29 mouse cellular contexts compared by ENCODE assay signal in genomic region chrX:145430836-145431570, GRCm38 (mm10).
DNase-seq lines count a peak whose midpoint lies in the region; ATAC-seq and TF ChIP-seq lines count a peak whose summit lies in the region.
"Had no signal": no experiment of that assay in that cellular context is flagged by ENCODE, and none has a peak within 500 bp of the region (broad histone marks: within the 10 kb centered on the region; RNA-seq: fewer than 3 reads in every experiment).

No protein-coding gene starts in this region.

- no peak for ATAC-seq in embryonic facial prominence, embryonic 11.5 days (replicated peaks; ENCODE audit: insufficient number of reproducible peaks, low FRiP score, low TSS enrichment, low read depth)
- peak; percentile 75; the same call in 1 of the 2 replicates for ATAC-seq in kidney, embryonic 16.5 days (ENCODE audit: low FRiP score, low TSS enrichment)
- ATAC-seq: CD4-positive, CD25-positive, alpha-beta regulatory T cell, adult 4 months; forebrain, embryonic 15.5 days; inflammation-experienced regulatory T-cells, adult 6 months had no signal

- intact Hi-C loops in gastrocnemius, adult 2 months (cut with DNase I) = no loop called here
- intact Hi-C loops in left cerebral cortex, postnatal 14 days (cut with DNase I) = no loop called here

- no peaks in the 10 kb centered on the region for H3K9me3 ChIP-seq in embryonic facial prominence, embryonic 11.5 days (replicated peaks; ENCODE audit: control insufficient read depth, low read length)
- H3K9me3 ChIP-seq in embryonic facial prominence, embryonic 10.5 days = no peaks in the 10 kb centered on the region
- H3K9me3 ChIP-seq in kidney, embryonic 16.5 days (ENCODE audit: low read length) = no peaks in the 10 kb centered on the region
- H3K9me3 ChIP-seq: forebrain, embryonic 15.5 days; hindbrain, embryonic 10.5 days; hindbrain, embryonic 15.5 days; limb, embryonic 13.5 days; lung, embryonic 15.5 days; neural tube, embryonic 13.5 days had no signal

- WGBS in embryonic facial prominence, embryonic 11.5 days = 57% methylated on average over 5 of the region's 5 CpGs
- 73% methylated on average over 5 of the region's 5 CpGs for WGBS in embryonic facial prominence, embryonic 10.5 days
- 56% methylated on average over 5 of the region's 5 CpGs for WGBS in kidney, embryonic 16.5 days

- peak; percentile 55 for DNase-seq in embryonic facial prominence, embryonic 11.5 days (ENCODE audit: low spot score)
- no peak for DNase-seq in embryonic facial prominence, embryonic 10.5 days (ENCODE audit: low spot score)
- DNase-seq in kidney, postnatal 36 days = no peak
- no peak for DNase-seq in gastrocnemius, adult 2 months
- no peak for DNase-seq in left cerebral cortex, postnatal 14 days (ENCODE audit: low spot score in 2 of 2)
- DNase-seq: adrenal gland, adult 2 months; adrenal gland, postnatal 36 days; cerebellum, adult 18-20 months; cerebellum, postnatal 10 days; heart, postnatal 14 days; kidney, adult 8-10 months; right cerebral cortex, postnatal 4 days; thymus, adult 18-20 months; thymus, postnatal 25 days had no signal

- TF ChIP-seq POLR2A in embryonic fibroblast, embryonic 13.5 days (IDR thresholded peaks at IDR 0.05; ENCODE audit: low read depth, low read length) = no peak

- H3K27ac ChIP-seq in embryonic facial prominence, embryonic 11.5 days (replicated peaks; ENCODE audit: low read depth, low read length) = no peak overlapping the region
- H3K27ac ChIP-seq in embryonic facial prominence, embryonic 10.5 days (replicated peaks) = no peak overlapping the region
- H3K27ac ChIP-seq in kidney, embryonic 16.5 days (ENCODE audit: low read length) = no peak overlapping the region
- H3K27ac ChIP-seq in embryonic fibroblast, embryonic 13.5 days (ENCODE audit: insufficient read depth, low read length) = peak overlapping the region; percentile 18; the same call in 1 of the 2 replicates
- no peak overlapping the region for H3K27ac ChIP-seq in gastrocnemius, adult 2 months
- H3K27ac ChIP-seq: forebrain, embryonic 15.5 days; hindbrain, embryonic 10.5 days; hindbrain, embryonic 15.5 days; layer of hippocampus, adult 2 months; left cerebral cortex, adult 2 months; limb, embryonic 13.5 days; lung, embryonic 15.5 days; neural tube, embryonic 13.5 days; stomach, postnatal 0 days had no signal

- no peaks in the 10 kb centered on the region for H3K27me3 ChIP-seq in embryonic facial prominence, embryonic 11.5 days (ENCODE audit: control insufficient read depth, insufficient read depth, low read length)
- peaks cover 36% of the 10 kb centered on the region for H3K27me3 ChIP-seq in embryonic facial prominence, embryonic 10.5 days (replicated peaks; ENCODE audit: low read depth, poor library complexity, severe bottlenecking)
- no peaks in the 10 kb centered on the region; the same call in 1 of the 2 replicates for H3K27me3 ChIP-seq in kidney, embryonic 16.5 days (ENCODE audit: insufficient read depth, low read length)
- H3K27me3 ChIP-seq: forebrain, embryonic 15.5 days; hindbrain, embryonic 15.5 days; limb, embryonic 13.5 days; lung, embryonic 15.5 days; neural tube, embryonic 13.5 days had no signal

- H3K36me3 ChIP-seq in embryonic facial prominence, embryonic 11.5 days (replicated peaks; ENCODE audit: control insufficient read depth, insufficient read depth, low read depth, low read length) = no peaks in the 10 kb centered on the region
- H3K36me3 ChIP-seq in embryonic facial prominence, embryonic 10.5 days (replicated peaks) = no peaks in the 10 kb centered on the region
- H3K36me3 ChIP-seq in kidney, embryonic 16.5 days (ENCODE audit: insufficient read depth, low read length) = no peaks in the 10 kb centered on the region
- H3K36me3 ChIP-seq: forebrain, embryonic 15.5 days; hindbrain, embryonic 10.5 days; hindbrain, embryonic 15.5 days; limb, embryonic 13.5 days; lung, embryonic 15.5 days; neural tube, embryonic 13.5 days had no signal

- no peaks in the 10 kb centered on the region for H3K4me1 ChIP-seq in embryonic facial prominence, embryonic 11.5 days (ENCODE audit: control insufficient read depth, insufficient read depth, low read length)
- no peaks in the 10 kb centered on the region for H3K4me1 ChIP-seq in embryonic facial prominence, embryonic 10.5 days
- H3K4me1 ChIP-seq in kidney, embryonic 16.5 days (ENCODE audit: insufficient read depth, low read length) = no peaks in the 10 kb centered on the region
- H3K4me1 ChIP-seq in embryonic fibroblast, embryonic 13.5 days (ENCODE audit: control insufficient read depth, insufficient read depth, low read length) = 0 out of 2 replicates have a peak, but pooled peaks cover 2% of the 10 kb centered on the region
- H3K4me1 ChIP-seq: forebrain, embryonic 15.5 days; hindbrain, embryonic 10.5 days; hindbrain, embryonic 15.5 days; limb, embryonic 13.5 days; lung, embryonic 15.5 days; neural tube, embryonic 13.5 days had no signal

- no peak for TF ChIP-seq CTCF in embryonic fibroblast, embryonic 13.5 days (IDR thresholded peaks at IDR 0.05; ENCODE audit: borderline replicate concordance, insufficient read depth, low read length)
- no peak for TF ChIP-seq CTCF in gastrocnemius, adult 2 months (IDR thresholded peaks at IDR 0.05)

- H3K9ac ChIP-seq in embryonic facial prominence, embryonic 11.5 days (replicated peaks; ENCODE audit: low read length) = no peak overlapping the region
- H3K9ac ChIP-seq in kidney, embryonic 16.5 days (replicated peaks; ENCODE audit: low read length) = no peak overlapping the region
- H3K9ac ChIP-seq: forebrain, embryonic 15.5 days; hindbrain, embryonic 15.5 days; limb, embryonic 13.5 days; lung, embryonic 15.5 days; neural tube, embryonic 13.5 days had no signal

- H3K4me3 ChIP-seq in embryonic facial prominence, embryonic 11.5 days (ENCODE audit: low read depth, low read length) = no peak overlapping the region
- H3K4me3 ChIP-seq in embryonic facial prominence, embryonic 10.5 days = no peak overlapping the region
- H3K4me3 ChIP-seq in kidney, embryonic 16.5 days (ENCODE audit: low read length) = no peak overlapping the region
- H3K4me3 ChIP-seq in embryonic fibroblast, embryonic 13.5 days (ENCODE audit: insufficient read depth, low read length) = no peak overlapping the region
- no peak overlapping the region for H3K4me3 ChIP-seq in gastrocnemius, adult 2 months
- H3K4me3 ChIP-seq: forebrain, embryonic 15.5 days; hindbrain, embryonic 10.5 days; hindbrain, embryonic 15.5 days; layer of hippocampus, adult 2 months; left cerebral cortex, adult 2 months; limb, embryonic 13.5 days; lung, embryonic 15.5 days; neural tube, embryonic 13.5 days had no signal

- H3K4me2 ChIP-seq in embryonic facial prominence, embryonic 11.5 days (ENCODE audit: low read depth, low read length) = no peak overlapping the region
- no peak overlapping the region for H3K4me2 ChIP-seq in kidney, embryonic 16.5 days (replicated peaks; ENCODE audit: low read depth, low read length)
- H3K4me2 ChIP-seq: forebrain, embryonic 15.5 days; hindbrain, embryonic 15.5 days; limb, embryonic 13.5 days; liver, embryonic 11.5 days; lung, embryonic 15.5 days; midbrain, embryonic 11.5 days; neural tube, embryonic 13.5 days had no signal
